Mouse (Mus musculus) testis, postnatal 10 days (tissue): Measurements from ENCODE around the gene Otx2.
"Not testable (repeated sequence)": the region's sequence is repeated elsewhere in the genome, so short reads cannot be mapped to it uniquely, and the experiment has no call there.

Experiments
- DNase-seq: peaks from one replicate; pipeline ENCODE4 v3.0.0; 2021; ENCODE audit warnings: low spot score

Gene Otx2

GRCm38 (mm10) chr14:48653676-48654510 is 19.7 kb downstream of the Otx2 start:
- no peak for DNase-seq

GRCm38 (mm10) chr14:48653081-48653480 is 20.5 kb downstream of the Otx2 start:
- DNase-seq = no peak

- no peak for DNase-seq
Observed at GRCm38 (mm10) chr14:48652256-48652655, 21.4 kb downstream of the Otx2 start.

GRCm38 (mm10) chr14:48651471-48652211 is 22.0 kb downstream of the Otx2 start:
- no peak for DNase-seq

GRCm38 (mm10) chr14:48641462-48642395 is 31.9 kb downstream of the Otx2 start:
- no peak for DNase-seq

GRCm38 (mm10) chr14:48633141-48633540 is 40.5 kb downstream of the Otx2 start:
- DNase-seq = no peak

GRCm38 (mm10) chr14:48632335-48632734 is 41.3 kb downstream of the Otx2 start:
- DNase-seq = no peak

- no peak for DNase-seq
Observed at GRCm38 (mm10) chr14:48631486-48631885, 42.1 kb downstream of the Otx2 start.

- no peak for DNase-seq
Observed at GRCm38 (mm10) chr14:48629404-48629803, 44.2 kb downstream of the Otx2 start.

GRCm38 (mm10) chr14:48626271-48626670 is 47.3 kb downstream of the Otx2 start:
- no peak for DNase-seq

- no peak for DNase-seq
Observed at GRCm38 (mm10) chr14:48625331-48625694, 48.3 kb downstream of the Otx2 start.

GRCm38 (mm10) chr14:48624596-48625330 is 48.9 kb downstream of the Otx2 start:
- peak; percentile 61 for DNase-seq

GRCm38 (mm10) chr14:48622726-48623125 is 50.9 kb downstream of the Otx2 start:
- DNase-seq = not testable (repeated sequence)

- no peak for DNase-seq
Observed at GRCm38 (mm10) chr14:48616361-48616760, 57.3 kb downstream of the Otx2 start.

GRCm38 (mm10) chr14:48608641-48609310 is 64.8 kb downstream of the Otx2 start:
- DNase-seq = no peak
